Mouse (Mus musculus) thymus, adult 2 months (tissue): Measurements from ENCODE around the gene Peak1. TPM values are rescaled to one million over a fixed set of nuclear protein-coding genes. Genes with fewer than 3 reads are reported as not detected.

ENCODE experiments used
- DNase-seq: peaks from one replicate; pipeline ENCODE4 v3.0.0; 2021
- H3K27ac ChIP-seq: fragments of 200-500 bp; 2 replicates; pipeline ENCODE4 v1.5.1; 2012; ENCODE audit warnings: low read length, control low read depth; ENCODE audit not compliant: control insufficient read depth, insufficient read depth
- H3K27me3 ChIP-seq: fragments of 200-500 bp; 2 replicates; pipeline ENCODE4 v1.6.1; 2012; ENCODE audit warnings: mild to moderate bottlenecking, low read length, moderate library complexity, mixed read lengths; ENCODE audit not compliant: control insufficient read depth, insufficient read depth
- H3K36me3 ChIP-seq: fragments of 200-500 bp; 2 replicates; pipeline ENCODE4 v1.6.1; 2012; ENCODE audit warnings: mild to moderate bottlenecking, low read length, moderate library complexity; ENCODE audit not compliant: control insufficient read depth, insufficient read depth
- H3K4me1 ChIP-seq: fragments of 200-500 bp; replicated peaks from 2 replicates; pipeline ENCODE4 v1.6.1; 2012; ENCODE audit warnings: low read length; ENCODE audit not compliant: control insufficient read depth, insufficient read depth
- H3K4me3 ChIP-seq: fragments of 200-500 bp; 2 replicates; pipeline ENCODE4 v1.5.1; 2012; ENCODE audit warnings: mild to moderate bottlenecking, low read length, control low read depth, moderate library complexity; ENCODE audit not compliant: control insufficient read depth, insufficient read depth
- CTCF ChIP-seq: fragments of 200-500 bp; IDR thresholded peaks from 2 replicates; pipeline ENCODE4 v1.5.1; 2012; ENCODE audit warnings: mild to moderate bottlenecking, control low read depth, low read length, moderate library complexity, borderline replicate concordance; ENCODE audit not compliant: control insufficient read depth, poor library complexity, insufficient read depth; ENCODE audit errors: extremely low read depth
- POLR2A ChIP-seq: fragments of 200-500 bp; IDR thresholded peaks from 2 replicates; pipeline ENCODE4 v1.6.1; 2012; ENCODE audit warnings: mild to moderate bottlenecking, low read length, control low read depth, moderate library complexity; ENCODE audit not compliant: control insufficient read depth, poor library complexity, insufficient read depth; ENCODE audit errors: extremely low read depth
- WGBS: fragments of 180-500 bp; shearing (Covaris S2); methylation state at CpG from one replicate; pipeline ENCODE4 v1.1.7; 2018; 5-methylcytosine and 5-hydroxymethylcytosine counted together
- polyA plus RNA-seq: library from polyadenylated mRNA; depleted of rRNA; stranded (reverse); fragments of >200 nt; gene quantifications from 2 replicates; pipeline ENCODE4 v1.2.3, GENCODE M21; 2012

Gene Peak1
- polyA plus RNA-seq, 1 experiment: 8.6 TPM

- Histone ChIP-seq H3K4me1 (no peaks in the 10 kb centered on the region), H3K27me3 (no peaks in the 10 kb centered on the region), H3K36me3 (no peaks in the 10 kb centered on the region), H3K4me3 (no peak overlapping the region), H3K27ac (no peak overlapping the region)
- no peak for DNase-seq
- no peak for TF ChIP-seq CTCF
- no peak for TF ChIP-seq POLR2A
- 65% methylated on average over 1 of the region's 1 CpGs for WGBS
Measured at GRCm38 (mm10) chr9:56396306-56396705, 21.6 kb downstream of the Peak1 start.

GRCm38 (mm10) chr9:56392857-56393256 is 25.0 kb downstream of the Peak1 start:
- H3K4me3 ChIP-seq: no peak overlapping the region
- no peaks in the 10 kb centered on the region for H3K27me3 ChIP-seq
- 93% methylated on average over 3 of the region's 3 CpGs for WGBS
- H3K27ac ChIP-seq: no peak overlapping the region
- H3K4me1 ChIP-seq: no peaks in the 10 kb centered on the region
- H3K36me3 ChIP-seq: no peaks in the 10 kb centered on the region
- DNase-seq: no peak
- TF ChIP-seq POLR2A (no peak), CTCF (no peak)

GRCm38 (mm10) chr9:56382786-56383185 is 35.1 kb downstream of the Peak1 start:
- Histone ChIP-seq H3K36me3 (no peaks in the 10 kb centered on the region), H3K4me3 (no peak overlapping the region), H3K27ac (no peak overlapping the region), H3K27me3 (no peaks in the 10 kb centered on the region), H3K4me1 (no peaks in the 10 kb centered on the region)
- no peak for TF ChIP-seq POLR2A
- no peak for TF ChIP-seq CTCF
- DNase-seq: no peak
- WGBS: 98% methylated on average over 1 of the region's 1 CpGs

GRCm38 (mm10) chr9:56374401-56374800 is 43.5 kb downstream of the Peak1 start:
- no peaks in the 10 kb centered on the region for H3K36me3 ChIP-seq
- no peak for TF ChIP-seq POLR2A
- TF ChIP-seq CTCF: no peak
- DNase-seq: no peak
- no peak overlapping the region for H3K4me3 ChIP-seq
- H3K4me1 ChIP-seq: no peaks in the 10 kb centered on the region
- no peaks in the 10 kb centered on the region for H3K27me3 ChIP-seq
- no peak overlapping the region for H3K27ac ChIP-seq
- WGBS: 80% methylated on average over 4 of the region's 4 CpGs

GRCm38 (mm10) chr9:56370710-56371109 is 47.2 kb downstream of the Peak1 start:
- H3K36me3 ChIP-seq: no peaks in the 10 kb centered on the region
- no peak for DNase-seq
- no peaks in the 10 kb centered on the region for H3K27me3 ChIP-seq
- no peaks in the 10 kb centered on the region for H3K4me1 ChIP-seq
- no peak overlapping the region for H3K4me3 ChIP-seq
- no peak for TF ChIP-seq CTCF
- no peak for TF ChIP-seq POLR2A
- WGBS: 88% methylated on average over 5 of the region's 5 CpGs
- H3K27ac ChIP-seq: no peak overlapping the region

- H3K4me1 ChIP-seq: no peaks in the 10 kb centered on the region
- WGBS: 91% methylated on average over 3 of the region's 3 CpGs
- DNase-seq: no peak
- H3K4me3 ChIP-seq: no peak overlapping the region
- TF ChIP-seq POLR2A: no peak
- no peak for TF ChIP-seq CTCF
- no peaks in the 10 kb centered on the region for H3K36me3 ChIP-seq
- no peak overlapping the region for H3K27ac ChIP-seq
- no peaks in the 10 kb centered on the region for H3K27me3 ChIP-seq
Measured at GRCm38 (mm10) chr9:56368814-56369213, 49.1 kb downstream of the Peak1 start.

- Histone ChIP-seq H3K4me1 (no peaks in the 10 kb centered on the region), H3K27me3 (no peaks in the 10 kb centered on the region), H3K36me3 (no peaks in the 10 kb centered on the region), H3K27ac (no peak overlapping the region), H3K4me3 (no peak overlapping the region)
- TF ChIP-seq POLR2A (no peak), CTCF (no peak)
- DNase-seq: no peak
- 93% methylated on average over 3 of the region's 3 CpGs for WGBS
Measured at GRCm38 (mm10) chr9:56363306-56363705, 54.6 kb downstream of the Peak1 start.
